Mouse (Mus musculus): Measurements from ENCODE around the gene Klhl32. TPM values are rescaled to one million over a fixed set of nuclear protein-coding genes. Genes with fewer than 3 reads are reported as not detected.

The Klhl32 gene
- polyA plus RNA-seq, 1 experiment: 0.07 TPM

- TF ChIP-seq REST (IDR thresholded peaks at IDR 0.05; ENCODE audit: insufficient read depth, insufficient read length) (no peak), E2F4 (IDR thresholded peaks at IDR 0.05; ENCODE audit: insufficient read depth) (no peak), POLR2AphosphoS2 (IDR thresholded peaks at IDR 0.05; ENCODE audit: insufficient read length, low read depth) (no peak), TCF12 (IDR thresholded peaks at IDR 0.05; ENCODE audit: insufficient read depth, poor library complexity, severe bottlenecking) (no peak), USF1 (IDR thresholded peaks at IDR 0.05; ENCODE audit: low read depth) (no peak), MAX (IDR thresholded peaks at IDR 0.05; ENCODE audit: low read depth) (no peak), MYOD1 (IDR thresholded peaks at IDR 0.05; ENCODE audit: control insufficient read depth in 1 of 3, insufficient read length in 2 of 3, low read depth in 2 of 3) (no peak), TCF3 (IDR thresholded peaks at IDR 0.05; ENCODE audit: insufficient read length, low read depth) (no peak), POLR2A (IDR thresholded peaks at IDR 0.05; ENCODE audit: insufficient read length, low read depth) (no peak), MYOG (IDR thresholded peaks at IDR 0.05; ENCODE audit: control insufficient read depth in 1 of 3, insufficient read depth in 1 of 3, insufficient read length in 2 of 3, low read depth in 2 of 3) (no peak), SRF (IDR thresholded peaks at IDR 0.05; ENCODE audit: control insufficient read depth, insufficient read length, low read depth) (no peak), CEBPB (IDR thresholded peaks at IDR 0.05; ENCODE audit: insufficient read depth, poor library complexity, severe bottlenecking) (no peak)
- no peaks in the 10 kb centered on the region for H3K27me3 ChIP-seq (ENCODE audit: control insufficient read depth, insufficient read depth, insufficient read length)
- no peaks in the 10 kb centered on the region for H3K79me2 ChIP-seq (ENCODE audit: control insufficient read depth, insufficient read depth)
- no peak overlapping the region for H3K4me3 ChIP-seq
- peaks cover 3% of the 10 kb centered on the region for H3K36me3 ChIP-seq (ENCODE audit: control insufficient read depth, insufficient read depth)
- H3K4me2 ChIP-seq (ENCODE audit: low read depth): no peak overlapping the region
- no peak overlapping the region for H3ac ChIP-seq (ENCODE audit: control insufficient read depth, insufficient read length)
Observed at GRCm38 (mm10) chr4:24568989-24569556, 281.9 kb downstream of the Klhl32 start.

- Histone ChIP-seq H3K79me2 (ENCODE audit: control insufficient read depth, insufficient read depth) (no peaks in the 10 kb centered on the region), H3K4me3 (no peak overlapping the region), H3K27me3 (ENCODE audit: control insufficient read depth, insufficient read depth, insufficient read length) (no peaks in the 10 kb centered on the region), H3K36me3 (ENCODE audit: control insufficient read depth, insufficient read depth) (peaks cover 3% of the 10 kb centered on the region), H3K4me2 (ENCODE audit: low read depth) (no peak overlapping the region), H3ac (ENCODE audit: control insufficient read depth, insufficient read length) (no peak overlapping the region)
- TF ChIP-seq CEBPB (IDR thresholded peaks at IDR 0.05; ENCODE audit: insufficient read depth, poor library complexity, severe bottlenecking) (no peak), USF1 (IDR thresholded peaks at IDR 0.05; ENCODE audit: low read depth) (no peak), TCF12 (IDR thresholded peaks at IDR 0.05; ENCODE audit: insufficient read depth, poor library complexity, severe bottlenecking) (no peak), POLR2AphosphoS2 (IDR thresholded peaks at IDR 0.05; ENCODE audit: insufficient read length, low read depth) (no peak), TCF3 (IDR thresholded peaks at IDR 0.05; ENCODE audit: insufficient read length, low read depth) (no peak), MYOD1 (IDR thresholded peaks at IDR 0.05; ENCODE audit: control insufficient read depth in 1 of 3, insufficient read length in 2 of 3, low read depth in 2 of 3) (no peak)
Observed at GRCm38 (mm10) chr4:24568026-24568425, 282.9 kb downstream of the Klhl32 start.

Other genes starting within 250 kb of the Klhl32 start
- gene Ndufaf4, start 47.0 kb upstream of the Klhl32 start, polyA plus RNA-seq (2012; fragmentation: generic; extraction: Trizol): 13.1 TPM
- 6.2 TPM for gene Gpr63, start 115.3 kb upstream of the Klhl32 start, polyA plus RNA-seq (2012; fragmentation: generic; extraction: Trizol)

Measured in myocyte (in vitro differentiated cells).